Mouse (Mus musculus) CD8-positive naive resting alpha-beta T cell, adult 2 months (primary cell): Measurements from ENCODE around the gene Elp4.

ENCODE experiments used
- DNase-seq, 2 experiments: peaks; one replicate each; pipeline ENCODE4 v3.0.0; 2022; ENCODE audit warnings: low read depth in 2 of 2, low spot score in 2 of 2

The Elp4 gene

DNA sequence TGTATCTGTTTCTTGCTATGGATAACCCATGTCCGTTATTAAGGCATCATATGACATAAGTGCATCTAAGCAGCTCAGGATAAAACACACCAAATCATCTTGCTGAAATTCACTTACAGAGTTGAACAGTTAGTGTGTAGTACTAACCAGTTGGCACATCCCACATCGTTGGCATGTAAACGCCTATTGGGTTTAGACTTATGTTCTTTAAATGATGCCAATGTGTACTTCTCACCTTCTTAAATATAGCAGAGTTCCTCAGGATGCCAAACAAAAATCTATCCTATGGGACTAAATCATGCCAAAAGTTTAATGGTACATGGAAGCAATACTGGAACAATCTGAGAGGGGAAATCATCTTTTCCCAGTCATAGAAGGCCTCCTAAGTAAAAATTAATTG lies 173.7 kb downstream of the Elp4 start:
- no peak for DNase-seq

DNA sequence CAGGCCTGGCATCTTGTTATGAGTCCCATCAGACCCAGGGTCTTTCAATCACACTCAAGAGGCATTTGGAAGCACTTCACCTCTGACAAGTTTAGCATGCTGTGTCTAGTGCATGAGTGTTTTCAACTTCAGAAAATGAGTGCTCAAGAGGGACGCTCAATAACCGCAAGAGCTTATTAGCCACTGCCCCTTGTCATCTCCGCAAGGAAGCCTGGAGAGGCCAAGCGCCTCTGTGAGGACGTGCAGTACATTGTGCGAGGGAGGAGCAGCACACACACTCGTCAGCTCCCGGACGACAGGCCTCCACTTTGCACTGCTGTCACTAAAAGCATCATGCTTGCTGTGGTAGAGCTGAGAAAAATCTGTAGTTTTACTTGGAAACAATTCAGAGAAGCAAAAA lies 177.7 kb downstream of the Elp4 start:
- no peak for DNase-seq

DNA sequence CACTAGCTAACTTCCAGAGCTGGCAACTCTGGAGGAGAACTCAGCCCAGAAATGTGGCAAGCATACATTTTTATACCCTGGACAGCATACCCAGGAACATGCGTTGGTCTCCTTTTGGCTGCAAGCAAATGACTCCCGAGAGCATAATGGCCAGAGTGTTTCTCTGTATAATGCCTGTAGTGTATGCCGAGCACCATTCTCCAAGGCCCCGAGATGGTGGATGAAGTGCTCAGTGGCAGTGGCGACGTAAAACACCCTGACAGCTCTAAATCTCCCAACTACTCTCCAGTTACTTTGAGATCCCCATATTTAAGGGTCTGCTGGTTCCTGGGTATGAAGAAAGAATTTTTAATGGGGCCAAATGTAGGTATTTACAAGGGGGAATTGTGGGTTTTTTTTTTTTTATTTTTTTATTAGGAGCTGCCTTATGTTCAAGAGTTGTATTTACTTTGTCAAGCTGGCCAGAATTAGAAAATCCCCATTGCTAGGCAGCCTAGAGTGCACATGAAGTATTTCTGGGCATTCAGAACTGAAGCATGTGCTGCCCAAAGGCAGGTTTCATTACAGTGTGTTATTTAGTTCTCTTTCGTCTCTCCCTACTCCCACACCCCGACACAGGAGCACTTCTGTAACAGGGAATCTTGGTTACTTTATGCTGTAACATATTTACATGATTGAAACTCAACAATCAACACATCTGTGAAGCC lies 188.8 kb downstream of the Elp4 start:
- DNase-seq = no peak

DNA sequence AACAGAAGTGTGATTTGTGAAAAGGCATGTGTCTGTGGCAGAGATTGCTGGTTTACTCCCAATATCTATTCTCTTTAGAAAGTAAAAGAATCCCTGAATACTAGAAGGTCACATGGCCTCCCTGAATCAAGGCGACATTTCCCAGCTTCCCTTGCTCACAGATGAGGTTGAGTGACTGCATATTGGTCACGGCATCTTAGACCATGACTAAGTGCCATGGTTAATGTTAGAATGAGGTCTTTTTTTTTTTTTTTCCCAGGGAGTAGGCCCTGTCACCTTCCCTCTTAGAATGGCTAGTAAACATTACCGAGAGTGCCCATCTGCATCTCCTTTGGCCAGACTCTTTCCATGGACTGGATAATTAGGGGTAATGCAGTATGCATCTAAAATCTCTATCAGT lies 193.9 kb downstream of the Elp4 start:
- DNase-seq = no peak

DNA sequence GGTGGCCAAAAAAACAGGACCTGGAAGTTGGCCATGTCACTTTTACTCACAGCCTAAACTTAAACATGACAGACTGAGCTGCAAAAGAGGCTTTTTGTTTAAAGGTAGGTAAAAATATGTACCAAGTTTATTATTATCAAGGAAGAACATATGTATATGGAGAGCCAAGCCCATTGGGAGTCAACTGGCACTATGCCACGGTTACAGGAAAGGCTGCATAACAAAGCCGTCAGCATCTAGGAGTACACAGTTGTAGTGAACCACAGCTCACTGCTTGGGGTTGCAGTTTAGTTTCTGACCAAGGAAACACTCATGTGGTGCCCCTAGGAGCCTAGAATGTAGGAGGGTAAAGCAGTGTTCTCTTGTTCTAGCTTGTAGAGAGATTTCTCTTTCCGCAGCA lies 195.2 kb downstream of the Elp4 start:
- DNase-seq = no peak

DNA sequence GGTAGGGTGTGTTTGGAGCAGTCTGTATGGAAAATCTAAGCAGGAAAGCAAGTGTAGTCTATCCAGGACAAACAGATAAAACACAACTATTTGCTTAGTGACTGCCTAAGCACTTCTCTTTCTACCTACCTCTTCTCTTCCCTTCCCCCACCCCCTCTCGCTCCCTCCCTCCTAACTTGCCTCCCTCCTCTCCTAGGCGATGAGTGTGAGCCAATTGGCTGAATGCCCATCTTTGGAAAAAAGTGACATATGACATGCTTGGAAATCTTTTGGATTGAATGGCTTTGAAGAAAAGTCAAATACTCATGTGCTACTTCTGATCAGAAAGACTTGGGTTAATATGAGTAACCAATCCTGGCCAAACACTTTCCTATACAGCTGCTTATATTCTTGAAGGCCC lies 199.0 kb downstream of the Elp4 start:
- DNase-seq = no peak

DNA sequence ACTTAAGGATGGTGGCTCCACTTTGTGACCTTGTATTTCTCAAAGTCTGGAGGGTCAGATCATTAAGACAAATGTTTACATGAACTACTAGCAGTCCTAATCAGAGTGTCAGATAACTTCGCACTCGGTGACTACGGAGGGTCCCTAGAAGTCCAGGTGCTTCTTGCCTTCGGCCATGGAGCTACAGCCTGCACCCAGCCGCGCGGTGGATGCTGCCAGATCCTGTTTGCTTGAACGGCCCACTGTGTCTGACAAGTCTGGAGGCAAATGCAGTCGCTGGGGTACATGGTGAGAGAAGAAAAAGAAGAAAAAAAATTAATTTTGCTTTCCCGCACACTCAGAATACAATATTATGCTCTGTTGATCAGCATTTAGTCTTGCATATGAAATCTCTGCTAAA lies 201.8 kb downstream of the Elp4 start:
- no peak for DNase-seq

DNA sequence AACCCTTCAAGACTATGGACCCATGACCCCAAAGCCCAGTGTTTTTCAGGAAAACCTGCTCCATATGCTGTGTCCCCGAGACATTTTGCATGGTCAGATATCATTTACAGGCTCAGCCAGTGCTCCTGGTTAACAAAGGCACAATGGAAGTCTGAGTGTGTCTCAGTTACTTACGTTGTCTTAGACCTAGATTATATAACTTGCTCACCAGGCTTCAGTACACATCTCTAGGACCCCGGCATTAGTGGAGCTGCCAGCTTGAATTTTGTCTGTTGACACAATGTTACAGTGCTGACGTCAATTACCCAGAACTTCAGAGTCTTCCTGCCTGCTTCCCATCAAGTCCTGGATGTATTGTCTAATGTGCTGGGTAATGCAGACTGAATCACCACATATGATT lies 202.6 kb downstream of the Elp4 start:
- DNase-seq = no peak

DNA sequence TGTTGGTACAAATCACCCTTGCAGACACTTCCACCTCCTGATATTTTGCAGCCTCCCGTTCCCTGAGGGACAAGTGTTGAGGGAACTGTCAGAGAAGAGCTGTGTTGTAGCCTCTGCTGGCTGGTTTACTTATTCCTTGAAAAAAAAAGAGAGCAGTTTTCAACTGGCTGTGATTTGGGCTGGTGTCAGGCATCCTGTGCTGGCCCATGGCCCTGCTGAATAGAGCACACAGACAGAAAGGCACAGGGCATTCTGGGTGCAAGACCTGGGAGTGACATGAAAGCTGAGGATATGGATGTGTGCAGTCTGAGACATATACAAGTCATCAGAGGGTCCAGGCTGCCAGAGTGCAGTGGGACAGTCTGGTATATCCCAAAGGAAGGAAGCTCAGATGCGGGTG lies 205.7 kb downstream of the Elp4 start:
- DNase-seq = no peak

DNA sequence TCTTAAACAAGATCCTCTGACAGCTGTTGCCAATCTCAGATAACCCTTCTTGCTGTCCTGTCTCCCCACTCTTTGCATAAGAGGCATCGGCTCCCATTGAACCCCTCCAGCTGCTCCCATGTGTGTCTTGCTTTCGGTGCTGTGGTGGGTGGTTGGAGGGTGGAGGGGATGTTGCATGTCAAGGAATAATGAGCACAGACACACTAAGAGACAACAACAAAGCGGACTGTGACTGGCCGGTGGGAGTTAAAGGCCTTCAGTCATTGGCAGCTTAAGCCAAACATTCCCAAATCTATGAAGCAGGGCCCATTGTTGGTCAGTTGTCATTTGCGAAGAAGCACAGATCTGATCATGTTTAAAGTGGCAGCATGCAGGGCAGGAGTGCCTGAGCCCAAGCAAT lies 206.6 kb downstream of the Elp4 start:
- no peak for DNase-seq

DNA sequence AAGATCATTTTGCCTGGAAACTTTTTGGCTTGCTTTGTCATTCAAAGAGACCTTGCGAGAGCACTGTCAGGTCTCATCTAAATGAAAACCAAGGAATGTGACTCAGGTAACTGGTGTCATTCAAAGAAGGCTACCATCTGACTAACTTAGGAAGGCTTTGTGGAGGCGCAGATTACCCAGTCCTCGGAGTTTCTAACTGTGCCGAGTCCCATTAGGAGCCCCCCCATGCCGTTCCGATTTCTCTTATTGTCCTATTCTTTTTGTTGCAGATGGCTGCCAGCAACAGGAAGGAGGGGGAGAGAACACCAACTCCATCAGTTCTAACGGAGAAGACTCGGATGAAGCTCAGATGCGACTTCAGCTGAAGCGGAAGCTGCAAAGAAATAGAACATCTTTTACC lies 213.1 kb downstream of the Elp4 start:
- no peak for DNase-seq

DNA sequence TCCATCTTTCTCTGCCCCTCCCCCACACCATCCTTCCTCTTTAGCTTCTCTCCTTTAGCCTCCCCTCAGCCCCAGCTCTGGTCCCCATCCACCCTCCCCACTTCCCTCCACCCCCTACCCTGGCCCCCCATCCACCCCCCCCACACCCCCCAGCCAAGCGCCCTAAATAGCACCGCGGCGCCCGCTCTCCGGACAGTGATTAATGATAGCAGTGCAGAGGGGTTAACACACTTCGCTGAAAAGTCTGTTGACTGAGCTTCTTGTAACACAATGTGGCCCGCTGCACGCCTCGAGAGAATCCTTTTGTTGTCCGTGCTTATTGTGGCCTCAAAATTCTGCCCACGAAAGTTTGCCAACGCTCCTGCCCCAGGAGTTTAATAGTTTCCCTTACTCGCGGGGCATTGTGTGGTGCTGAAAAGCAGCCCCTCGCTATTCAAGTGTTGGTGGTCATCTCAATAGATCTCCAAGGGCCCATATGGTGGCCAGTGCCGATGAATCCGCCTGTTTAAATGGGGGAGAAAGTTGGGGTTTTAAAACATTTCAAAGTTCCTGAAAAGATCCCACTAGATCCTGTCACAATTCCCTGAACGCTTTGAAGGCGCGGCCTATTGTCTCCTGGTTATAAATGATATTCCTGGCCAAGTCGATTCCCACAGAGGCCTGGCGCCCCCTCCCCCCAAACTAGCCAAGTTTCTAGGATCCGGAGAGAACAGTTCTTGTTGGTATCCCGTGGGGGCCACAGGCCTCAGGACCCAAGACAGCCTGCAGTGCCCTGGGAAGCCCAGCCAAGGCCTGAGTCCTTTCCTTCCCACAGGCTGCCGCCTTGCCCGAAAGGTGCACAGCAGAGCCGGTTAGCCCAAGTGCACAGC lies 214.4 kb downstream of the Elp4 start:
- DNase-seq = no peak

DNA sequence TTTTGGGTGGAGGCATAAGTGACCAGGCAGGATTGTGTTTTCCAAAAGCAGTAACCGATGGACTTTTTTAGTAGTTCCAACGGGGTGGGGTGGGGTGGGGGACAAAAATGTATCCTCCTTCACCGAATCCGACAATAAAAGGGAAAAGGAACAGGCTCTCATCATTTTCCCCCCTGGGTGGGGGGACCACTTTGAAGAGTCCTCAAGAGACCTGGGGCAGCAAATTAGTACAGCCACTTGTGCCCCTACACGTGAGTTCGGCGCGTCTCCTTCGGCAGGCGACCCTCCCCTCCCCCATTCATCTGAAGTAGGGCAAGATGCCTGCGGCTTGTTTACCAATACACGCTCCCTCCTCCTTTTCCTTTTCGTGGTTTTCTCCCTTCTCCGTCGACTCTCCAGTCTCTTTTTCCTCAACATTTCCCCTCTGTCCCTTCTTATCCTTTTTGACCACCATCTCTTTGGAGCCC lies 215.0 kb downstream of the Elp4 start:
- DNase-seq = no peak

DNA sequence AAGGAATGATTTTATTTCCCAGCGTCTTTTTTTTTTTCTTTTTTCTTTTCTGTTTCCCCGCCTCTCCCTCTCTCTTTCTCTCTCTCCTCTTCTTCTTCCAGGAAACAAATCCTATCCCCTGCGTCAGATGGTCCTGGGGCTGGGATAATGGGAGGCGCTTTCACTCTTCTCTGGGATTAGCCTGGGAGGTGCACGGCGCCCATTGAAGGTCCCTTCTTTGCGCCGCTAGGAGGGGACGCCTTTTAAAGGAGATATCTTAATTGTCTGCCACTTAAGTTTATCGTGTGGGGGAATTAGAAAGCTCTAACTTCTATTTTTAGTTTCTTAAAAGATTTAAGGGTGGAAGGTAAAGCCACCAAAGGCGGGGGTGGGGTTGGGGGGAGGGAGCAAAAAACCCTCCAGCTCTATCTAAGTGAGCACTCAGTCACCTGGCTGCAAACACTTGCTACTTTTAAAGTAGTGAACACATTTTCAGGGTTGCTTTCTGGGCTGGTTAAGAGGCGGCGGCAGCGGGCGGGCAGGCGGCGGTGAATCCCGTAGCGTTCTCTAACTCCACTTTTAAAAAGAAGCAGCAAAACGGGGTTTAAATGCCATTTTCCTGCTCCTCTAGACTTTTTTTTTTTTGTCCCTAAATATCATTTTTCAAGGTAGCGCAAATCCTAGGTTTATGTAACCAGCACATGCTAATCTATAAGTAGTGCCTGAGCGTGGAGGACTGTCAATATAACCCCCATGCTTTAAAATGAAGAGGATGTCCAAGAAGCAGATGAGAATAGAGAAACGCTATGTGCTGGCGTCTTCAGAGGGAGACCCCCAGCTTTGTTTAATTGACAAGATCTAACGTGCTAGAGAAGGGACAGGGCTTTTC lies 215.7 kb downstream of the Elp4 start:
- no peak for DNase-seq

DNA sequence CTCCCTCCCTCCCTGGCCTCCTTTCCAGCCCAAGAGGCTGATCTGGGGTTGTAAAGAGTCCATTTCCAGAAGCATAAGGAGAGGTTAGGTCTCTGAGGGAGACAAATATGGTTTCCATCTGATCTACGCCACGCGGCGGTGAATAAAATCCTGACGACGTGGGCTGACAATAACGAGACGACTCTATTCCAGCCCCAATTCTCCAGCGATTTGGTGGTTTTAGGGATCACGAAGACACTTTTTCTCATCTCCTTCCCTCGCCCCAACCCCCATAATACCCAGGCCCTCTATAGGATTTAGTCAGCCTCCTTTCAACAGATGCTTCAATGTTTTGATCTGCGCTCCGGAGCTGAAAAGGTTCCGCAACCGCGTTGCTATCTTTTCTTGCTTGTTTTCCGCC lies 216.4 kb downstream of the Elp4 start:
- no peak for DNase-seq

DNA sequence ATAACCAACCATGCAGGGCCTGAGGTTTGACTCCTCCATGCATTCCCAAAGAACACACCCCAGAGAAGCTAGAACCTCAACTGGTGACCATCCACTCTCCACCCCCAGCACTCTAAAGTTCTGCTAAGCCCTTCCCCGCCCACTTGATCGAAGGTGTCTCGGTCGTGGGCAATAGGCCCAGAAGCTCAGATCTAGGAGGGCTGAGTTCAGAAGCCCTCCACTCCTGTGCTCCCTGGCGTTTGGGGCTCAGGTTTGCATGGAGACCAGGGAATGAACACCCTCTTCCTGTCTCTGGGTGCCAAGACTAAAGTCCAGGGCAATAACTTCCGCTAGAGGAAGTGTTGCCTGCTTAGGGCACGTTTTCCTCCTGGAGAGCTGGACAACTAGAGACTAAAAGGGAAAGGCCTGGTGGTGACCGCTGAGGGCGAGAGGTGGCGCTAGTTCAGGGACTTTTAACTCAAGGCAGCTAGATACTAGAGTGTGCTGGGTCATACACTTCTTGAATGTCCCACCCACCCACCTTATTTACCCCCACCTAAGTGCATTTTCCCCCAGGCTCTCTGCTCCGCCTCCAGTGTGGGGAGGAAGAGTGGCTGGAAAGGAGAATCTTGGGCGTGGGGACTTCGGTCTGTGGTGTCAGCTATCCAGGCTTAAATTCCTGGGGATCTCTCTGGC lies 216.9 kb downstream of the Elp4 start:
- no peak for DNase-seq

DNA sequence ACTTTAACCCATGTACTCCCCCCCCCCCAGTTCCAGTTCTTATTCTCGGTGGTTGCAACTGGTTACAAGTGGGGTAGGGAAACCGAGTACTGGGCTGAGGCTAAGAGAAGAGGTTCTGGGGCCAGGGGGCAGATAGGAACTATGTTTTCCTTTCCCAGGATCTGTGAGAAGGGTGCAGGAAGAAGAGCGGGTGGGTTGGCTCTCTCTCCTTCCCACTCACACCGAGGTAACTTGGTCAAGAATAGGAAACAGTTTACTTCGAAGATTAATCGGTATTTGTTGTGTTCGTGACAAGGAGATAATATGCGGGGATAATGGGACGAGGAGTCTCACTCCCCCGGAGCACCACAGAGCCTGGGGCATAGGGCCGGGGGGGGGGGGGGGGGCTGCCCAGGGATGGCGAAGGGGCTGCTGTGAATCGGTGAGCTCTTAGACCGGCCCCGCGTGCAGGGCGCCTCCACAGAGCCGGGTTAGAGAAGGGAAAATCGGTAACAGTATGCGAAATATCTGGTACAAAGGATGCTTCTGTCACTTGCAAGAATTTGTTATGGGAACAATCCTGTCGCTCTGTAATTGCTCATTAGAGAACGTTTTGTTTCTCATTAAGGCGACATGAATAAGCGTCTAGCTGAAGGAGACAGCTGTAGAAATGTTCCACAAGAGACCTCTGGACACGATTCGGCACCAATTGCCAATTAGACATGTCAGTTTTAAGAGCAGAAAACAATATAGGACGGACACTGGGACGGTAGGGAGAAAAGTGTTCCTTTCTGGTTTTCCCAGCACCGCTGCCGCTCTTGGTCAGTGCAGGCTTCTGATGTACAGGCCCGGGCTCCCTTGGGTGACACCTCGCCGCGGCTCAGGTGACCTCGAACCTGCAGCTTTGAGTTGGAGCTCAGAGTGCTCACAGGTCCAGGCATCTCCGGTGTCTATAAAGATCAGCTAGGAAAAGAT lies 217.7 kb downstream of the Elp4 start:
- no peak for DNase-seq

DNA sequence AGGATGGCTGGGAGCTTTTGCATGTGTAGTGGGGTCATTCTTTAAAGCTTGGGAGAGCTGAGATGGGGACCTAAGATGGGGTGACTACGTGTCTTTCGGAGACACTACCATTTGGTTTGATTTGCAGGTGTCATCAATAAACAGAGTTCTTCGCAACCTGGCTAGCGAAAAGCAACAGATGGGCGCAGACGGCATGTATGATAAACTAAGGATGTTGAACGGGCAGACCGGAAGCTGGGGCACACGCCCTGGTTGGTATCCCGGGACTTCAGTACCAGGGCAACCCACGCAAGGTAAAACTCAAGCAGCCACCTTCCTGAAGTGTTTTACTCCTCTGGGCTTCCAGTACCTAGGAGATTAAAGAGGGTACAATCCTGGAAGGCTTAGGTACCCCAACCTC lies 218.7 kb downstream of the Elp4 start:
- DNase-seq = no peak

DNA sequence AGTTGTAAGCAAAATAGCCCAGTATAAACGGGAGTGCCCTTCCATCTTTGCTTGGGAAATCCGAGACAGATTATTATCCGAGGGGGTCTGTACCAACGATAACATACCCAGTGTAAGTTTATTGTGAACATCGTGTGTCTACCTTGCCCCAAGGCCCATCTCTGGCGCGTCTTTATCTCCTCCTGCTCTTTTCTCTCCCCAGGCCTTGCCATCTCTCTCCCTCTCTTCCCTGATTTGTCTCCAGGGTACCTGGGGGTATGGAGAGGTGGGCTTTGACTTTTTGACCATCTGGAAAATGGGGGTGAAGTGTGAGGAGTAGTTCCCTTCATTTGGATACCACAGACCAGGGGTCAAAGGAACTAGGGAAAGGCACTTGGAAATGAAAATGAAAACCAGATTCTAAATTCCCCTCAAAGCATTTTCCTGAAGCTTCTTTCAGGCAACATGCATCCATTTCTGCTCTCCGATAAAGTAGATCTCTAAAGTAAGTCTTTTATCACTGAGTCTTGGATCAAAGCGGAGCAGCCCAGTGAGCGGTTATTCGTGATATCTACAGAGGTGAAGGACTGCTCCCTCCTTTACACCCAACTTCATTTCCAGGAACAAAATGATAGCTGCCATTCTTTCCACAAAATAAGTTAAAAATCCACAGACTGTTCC lies 219.2 kb downstream of the Elp4 start:
- DNase-seq = no peak
